Mouse (Mus musculus) megakaryocyte-erythroid progenitor cell, adult 5-6 weeks (primary cell): Measurements from ENCODE around the gene Fzd9. TPM values are rescaled to one million over a fixed set of nuclear protein-coding genes. Genes with fewer than 3 reads are reported as not detected.
"Not testable (repeated sequence)": the region's sequence is repeated elsewhere in the genome, so short reads cannot be mapped to it uniquely, and the experiment has no call there.

ENCODE experiments used
- ATAC-seq: replicated peaks from 2 replicates; pipeline ENCODE4 v1.8.0; 2016; ENCODE audit warnings: mild to moderate bottlenecking, inconsistent platforms; ENCODE audit not compliant: severe bottlenecking, poor library complexity, low FRiP score, low TSS enrichment
- total RNA-seq, 2 experiments: library from RNA; stranded (forward) in 1 of 2; stranded (reverse) in 1 of 2; fragments of 200-1000, 215-1000 nt in 1 of 2; fragments of >200 nt in 1 of 2; fragmentation: Nextera tagmentation in 1 of 2; gene quantifications; 2 replicates each; pipeline ENCODE4 v1.2.3; 2014 to 2017

Gene Fzd9
- total RNA-seq, 2 experiments from 2014 or later, result 0.37 TPM; not detected in 1

DNA sequence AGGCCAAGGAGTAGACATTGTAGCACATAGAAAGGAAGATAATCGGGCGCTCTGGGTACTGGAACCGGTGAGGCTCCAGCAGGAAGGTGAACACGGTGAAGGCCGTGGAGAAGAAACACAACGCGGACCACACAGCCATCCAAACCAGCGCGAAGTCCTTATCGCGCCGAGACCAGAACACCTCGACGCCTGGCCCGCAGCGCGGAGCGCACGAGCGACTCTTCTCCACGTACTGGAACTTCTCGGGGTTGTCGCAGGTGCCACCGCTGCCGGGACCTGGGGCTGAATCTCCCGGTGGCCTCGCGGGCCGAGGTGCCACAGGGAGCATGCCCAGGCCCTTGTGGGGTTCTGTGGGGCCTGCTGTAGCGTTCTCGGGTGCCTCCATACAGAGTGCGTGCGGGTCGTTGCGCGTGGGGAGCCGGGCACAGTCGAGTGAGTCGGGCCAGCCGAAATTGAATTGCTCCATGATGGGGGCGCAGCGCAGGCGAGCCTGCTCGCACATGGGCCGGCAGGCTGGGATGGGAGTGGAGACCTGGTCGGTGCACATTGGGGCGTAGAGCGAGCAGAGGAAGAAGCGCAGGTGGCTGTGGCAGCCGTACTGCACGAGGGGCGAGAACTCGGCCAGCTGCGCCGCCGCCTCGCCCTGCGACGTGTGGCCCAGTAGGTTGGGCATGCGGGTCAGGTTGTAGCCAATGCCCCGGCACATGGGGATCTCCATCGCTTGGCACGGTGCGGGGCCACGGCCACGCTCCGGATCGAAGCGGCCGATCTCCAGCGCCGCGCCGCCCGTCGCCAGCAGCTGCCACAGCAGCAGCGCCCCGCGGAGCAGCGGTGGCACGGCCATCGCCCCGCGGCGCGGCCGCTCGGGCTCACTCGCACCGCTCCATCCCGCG is 598 bp downstream of the Fzd9 start:
- ATAC-seq, result peak; percentile 9

DNA sequence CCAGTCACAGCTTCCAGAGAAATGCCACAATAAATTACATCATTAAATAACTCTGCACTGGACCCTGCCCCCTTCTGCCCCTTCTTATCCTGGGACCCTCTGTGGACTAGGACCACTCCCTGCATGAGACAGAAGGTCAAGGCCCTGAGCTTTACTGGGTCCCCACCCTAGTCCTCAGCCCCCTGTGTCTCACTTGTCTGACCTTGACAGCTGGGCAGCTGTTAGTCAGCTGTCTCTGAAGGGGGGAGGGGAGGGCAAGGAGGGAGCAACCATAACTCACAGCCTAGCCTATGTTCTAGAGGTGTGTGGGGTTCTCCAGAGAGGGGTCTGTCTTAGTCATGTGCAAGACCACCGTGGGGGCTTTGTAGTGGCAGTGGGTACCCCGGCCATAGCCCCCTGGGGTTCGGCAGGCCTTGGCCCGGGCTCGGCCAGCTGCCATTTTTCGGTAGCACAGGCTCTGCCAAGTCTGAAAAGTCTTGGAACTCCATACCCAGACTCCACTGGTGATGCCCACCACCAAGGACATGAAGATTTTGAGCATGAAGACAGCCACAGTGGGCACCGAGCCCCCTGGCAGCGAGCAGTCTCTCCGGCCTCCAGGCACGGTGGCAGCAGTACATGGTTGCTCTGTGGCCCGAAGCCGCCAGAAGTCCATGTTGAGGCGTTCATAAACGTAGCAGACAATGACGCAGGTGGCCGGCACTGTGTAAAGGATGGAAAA is 1.9 kb downstream of the Fzd9 start:
- ATAC-seq, result no peak

DNA sequence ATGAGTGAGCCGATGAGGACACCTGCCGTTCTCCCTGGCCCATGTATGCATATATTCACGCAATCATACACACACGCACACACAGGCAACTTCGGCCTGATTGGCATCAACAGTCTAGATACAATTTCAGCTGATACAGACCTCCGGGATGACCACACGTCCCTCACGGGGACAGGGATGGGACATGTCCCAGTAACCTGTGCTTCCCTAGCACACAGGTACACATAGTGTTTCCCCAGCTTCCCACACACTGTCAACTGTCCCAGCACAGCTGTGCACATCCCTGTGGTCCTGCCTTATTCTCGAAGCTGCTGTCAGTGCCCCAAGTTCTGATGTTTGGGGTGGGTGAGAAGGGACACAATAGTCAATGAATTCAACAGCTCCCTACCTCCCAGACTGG is 3.7 kb downstream of the Fzd9 start:
- no peak for ATAC-seq

DNA sequence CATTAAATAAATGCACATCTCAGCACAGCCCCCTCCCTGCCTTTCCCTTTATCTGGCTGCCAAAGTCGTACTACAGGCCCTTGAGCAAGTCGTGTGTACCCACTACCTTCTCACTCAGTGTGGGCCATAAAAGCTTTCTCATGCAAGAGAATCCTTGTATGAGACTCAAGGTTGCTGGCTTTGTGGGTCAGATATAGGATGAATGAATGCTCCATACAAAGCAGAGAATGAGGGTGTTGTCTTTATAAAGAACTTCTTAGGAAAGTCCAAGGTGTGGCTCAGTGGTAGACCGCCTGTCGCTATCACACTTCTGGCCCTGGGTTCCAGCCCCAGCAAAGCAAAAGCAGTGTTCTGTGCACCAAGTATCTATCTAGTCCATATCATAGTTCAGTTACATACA is 4.5 kb downstream of the Fzd9 start:
- ATAC-seq, result no peak

DNA sequence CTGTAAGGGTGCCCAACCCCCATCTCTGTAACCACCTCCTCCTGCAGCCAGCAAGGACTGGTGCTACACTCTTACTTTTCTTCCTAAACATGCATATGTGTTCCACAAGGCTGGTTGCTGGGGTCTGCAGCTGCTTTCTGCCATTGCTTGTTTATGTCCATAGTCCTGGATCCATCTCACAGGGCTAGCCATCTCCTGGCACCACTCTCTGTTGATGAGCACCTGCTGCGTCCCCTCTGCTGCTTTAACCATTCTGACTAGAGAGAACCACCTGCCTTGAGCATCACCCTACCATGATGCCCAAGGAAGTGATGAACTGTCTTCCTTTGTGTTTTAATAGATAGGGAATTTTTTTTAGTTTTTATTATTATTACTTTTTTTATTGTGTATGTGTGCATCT is 7.9 kb downstream of the Fzd9 start:
- no peak for ATAC-seq

DNA sequence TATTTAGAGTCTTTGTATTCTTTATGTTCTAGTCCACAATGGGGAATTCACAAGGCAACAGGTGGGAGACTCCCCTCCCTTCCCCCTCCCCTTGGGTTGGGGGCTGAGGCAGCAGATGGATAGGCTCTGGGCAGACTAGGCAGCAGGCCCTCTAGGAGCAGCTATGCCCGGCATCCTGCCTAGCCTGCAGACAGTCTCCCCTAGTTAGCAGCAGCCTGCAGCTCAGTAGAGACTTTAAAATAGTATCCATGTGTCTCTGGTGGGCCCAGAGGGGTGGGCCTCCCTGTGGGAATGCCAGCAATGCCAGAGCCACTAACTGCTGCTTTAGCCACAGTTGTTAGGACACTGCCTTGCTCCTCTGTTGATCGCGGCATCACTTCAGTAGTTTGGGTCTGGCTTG is 8.4 kb downstream of the Fzd9 start:
- ATAC-seq, result no peak

DNA sequence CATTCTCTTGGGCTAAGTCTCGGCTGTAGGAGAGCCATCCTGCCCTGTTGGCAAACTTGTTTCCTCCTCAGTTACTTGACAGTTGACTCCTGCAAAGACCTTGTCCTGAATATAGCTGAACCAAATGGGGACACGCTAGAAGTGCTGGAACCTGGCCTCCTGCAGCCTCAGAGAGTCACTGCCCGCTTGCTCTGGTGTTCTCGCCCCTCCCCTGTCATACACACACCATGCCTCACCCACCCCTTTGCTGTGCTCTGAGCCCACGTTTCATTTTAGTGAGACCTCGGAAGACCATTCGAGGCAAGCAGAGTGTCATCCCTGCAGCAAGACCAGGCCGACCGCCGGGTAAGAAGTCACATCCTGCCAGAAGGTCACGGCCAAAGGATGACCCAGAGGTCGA is 8.9 kb downstream of the Fzd9 start:
- ATAC-seq, result no peak

DNA sequence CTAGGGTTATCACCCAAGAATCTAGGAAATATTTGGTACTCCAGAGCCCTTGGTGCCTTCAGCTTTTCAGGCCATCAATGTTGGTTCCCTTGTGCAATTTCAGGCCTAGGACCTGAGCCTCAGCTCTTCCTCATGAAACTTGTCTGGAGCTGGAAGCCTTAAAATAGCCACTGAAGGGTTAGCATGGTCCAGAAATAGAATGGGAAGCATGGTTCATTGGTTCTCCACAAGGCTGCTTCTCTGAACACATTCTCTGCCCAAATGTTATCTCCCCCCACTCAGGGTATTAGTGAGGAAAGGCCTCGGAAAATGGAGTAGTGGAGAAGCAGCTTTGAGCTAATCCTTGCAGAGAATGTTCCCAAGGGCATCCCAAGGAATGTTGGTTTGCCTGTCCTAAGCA is 9.6 kb downstream of the Fzd9 start:
- ATAC-seq, result no peak

DNA sequence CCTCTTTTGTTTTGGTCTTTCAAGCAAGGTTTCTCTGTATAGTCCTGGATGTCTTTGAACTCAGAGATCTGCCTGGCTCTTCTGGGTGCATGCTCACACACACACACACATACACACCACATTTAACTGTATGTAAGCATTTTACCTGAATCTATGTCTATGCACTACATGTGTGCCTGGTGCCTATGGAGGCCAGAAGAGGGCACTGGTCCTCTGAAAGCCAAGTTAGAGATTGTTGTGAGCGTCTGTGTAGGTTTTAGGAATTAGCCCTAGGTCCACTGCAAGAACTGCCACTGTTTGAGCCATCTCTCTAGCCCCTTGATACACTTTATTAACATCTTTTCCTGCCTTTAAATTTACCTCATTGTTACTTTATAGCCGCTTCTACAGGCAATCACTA is 12.2 kb downstream of the Fzd9 start:
- ATAC-seq, result no peak

DNA sequence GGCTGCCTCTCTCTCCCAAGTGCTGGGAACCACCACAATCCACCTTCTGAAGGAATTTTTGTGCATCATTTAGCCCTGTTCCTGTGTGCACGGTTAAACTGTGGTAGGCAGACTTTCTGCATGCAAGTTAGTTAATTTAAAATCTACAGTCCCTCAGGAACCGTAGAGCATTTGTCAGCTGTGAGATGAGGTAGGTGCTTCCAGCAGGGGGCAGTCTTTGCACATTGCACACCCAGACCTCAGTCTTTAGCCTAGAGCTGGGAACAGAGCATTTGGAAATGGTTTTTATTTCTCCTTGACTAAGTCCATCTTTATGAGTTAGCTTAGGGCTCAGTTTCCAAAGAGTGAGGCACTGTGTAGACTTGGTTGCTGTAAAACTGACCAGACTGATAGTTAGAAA is 14.5 kb downstream of the Fzd9 start:
- peak; percentile 67 for ATAC-seq

DNA sequence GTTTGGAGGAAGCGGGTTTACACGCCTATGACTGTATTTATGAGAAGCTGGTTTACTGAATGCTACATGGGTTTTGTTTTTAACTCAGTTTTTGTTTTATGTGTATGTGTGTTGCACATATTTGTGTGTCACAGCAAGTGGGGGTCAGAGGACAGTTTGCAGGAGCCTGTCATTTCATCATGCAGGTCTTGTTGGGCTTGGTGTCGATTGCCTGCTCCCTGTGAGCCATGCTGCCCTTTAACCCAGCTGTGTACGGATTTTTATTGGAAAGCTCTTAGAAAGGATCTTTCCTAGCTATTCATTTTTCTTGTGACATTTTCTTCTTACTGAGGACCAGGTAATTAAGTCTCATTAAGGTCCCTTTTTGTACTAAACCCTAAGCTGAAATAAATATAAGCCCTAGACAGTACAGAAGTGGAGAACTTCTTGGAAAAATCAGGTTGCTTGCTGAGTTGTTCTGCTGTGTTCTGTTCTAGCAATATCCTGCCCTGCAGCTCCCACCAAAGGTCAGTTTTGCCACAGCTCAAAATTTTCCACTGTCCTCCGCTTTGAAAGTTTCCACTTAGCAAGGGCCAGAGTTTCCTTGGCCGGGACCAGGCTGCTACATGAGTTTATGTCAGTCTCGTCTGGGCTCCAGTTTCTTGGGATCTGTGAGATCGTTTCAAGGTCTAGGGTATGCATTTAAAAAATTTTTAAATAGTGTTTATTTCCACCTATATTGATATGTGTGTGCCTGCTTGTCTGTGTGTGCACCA is 17.7 kb downstream of the Fzd9 start:
- ATAC-seq, result no peak

DNA sequence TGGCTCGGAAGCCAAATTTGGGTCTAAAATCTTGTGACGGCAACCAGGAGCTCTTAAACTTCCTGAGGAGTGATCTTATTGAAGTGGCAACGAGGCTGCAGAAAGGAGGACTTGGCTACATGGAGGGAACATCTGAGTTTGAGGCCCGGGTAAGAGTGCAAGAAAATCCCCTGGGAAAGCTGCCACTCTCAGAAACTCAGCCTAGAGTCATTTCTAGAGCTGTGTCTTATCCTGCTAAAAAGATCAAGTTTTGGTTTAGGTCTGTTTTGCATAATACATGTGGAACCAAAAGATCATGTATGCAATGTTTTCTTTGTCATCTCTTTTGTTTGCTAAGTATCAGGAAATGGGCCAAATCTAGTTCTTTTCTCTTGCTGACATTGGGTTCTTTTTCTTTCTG is 20.8 kb downstream of the Fzd9 start:
- no peak for ATAC-seq

DNA sequence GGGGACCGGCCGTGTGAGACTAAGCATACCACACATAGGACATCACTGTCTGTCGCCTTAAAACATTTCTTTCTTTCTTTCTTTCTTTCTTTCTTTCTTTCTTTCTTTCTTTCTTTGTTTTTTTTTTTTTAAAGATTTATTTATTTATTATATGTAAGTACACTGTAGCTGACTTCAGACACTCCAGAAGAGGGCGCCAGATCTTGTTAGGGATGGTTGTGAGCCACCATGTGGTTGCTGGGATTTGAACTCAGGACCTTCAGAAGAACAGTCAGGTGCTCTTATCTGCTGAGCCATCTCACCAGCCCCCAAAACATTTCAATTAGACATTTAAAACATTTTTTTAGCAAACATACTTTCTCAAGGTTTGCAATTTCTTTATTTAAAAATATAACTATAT is 25.2 kb downstream of the Fzd9 start:
- not testable (repeated sequence) for ATAC-seq

DNA sequence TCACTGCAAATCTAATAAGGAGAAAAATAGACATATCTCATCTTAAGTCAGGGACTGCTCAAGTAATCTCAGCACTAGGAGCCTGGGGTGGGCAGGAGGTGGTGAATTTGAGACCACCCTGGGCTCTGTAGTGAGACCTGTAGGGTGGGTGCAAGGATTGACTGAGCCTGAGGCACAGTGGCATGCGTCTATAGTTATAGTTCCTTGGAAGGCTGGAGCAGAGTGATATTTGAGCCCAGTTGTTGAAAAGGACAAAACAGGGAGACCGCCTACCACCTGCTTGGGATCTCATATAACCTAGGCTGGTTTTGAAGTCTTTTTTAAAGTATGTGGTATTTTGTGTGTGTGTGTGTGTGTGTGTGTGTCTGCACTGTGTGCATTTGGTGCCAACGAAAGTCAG is 26.9 kb downstream of the Fzd9 start:
- no peak for ATAC-seq

DNA sequence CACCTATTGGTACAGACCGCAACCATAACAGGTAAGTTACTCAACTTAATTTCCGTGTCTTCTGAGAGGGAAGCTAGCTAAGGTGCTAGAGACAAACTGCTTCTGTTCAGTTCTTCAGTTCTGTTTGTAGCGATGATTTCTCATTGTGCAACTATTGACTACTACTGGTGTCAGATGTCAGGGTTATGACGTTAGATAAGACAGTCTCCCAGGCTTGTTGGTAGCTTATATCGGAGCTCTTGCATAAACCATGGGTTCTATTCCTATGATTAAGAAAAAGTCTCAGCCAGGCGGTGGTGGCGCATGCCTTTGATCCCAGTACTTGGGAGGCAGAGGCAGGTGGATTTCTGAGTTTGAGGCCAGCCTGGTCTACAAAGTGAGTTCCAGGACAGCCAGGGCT is 29.0 kb downstream of the Fzd9 start:
- no peak for ATAC-seq

DNA sequence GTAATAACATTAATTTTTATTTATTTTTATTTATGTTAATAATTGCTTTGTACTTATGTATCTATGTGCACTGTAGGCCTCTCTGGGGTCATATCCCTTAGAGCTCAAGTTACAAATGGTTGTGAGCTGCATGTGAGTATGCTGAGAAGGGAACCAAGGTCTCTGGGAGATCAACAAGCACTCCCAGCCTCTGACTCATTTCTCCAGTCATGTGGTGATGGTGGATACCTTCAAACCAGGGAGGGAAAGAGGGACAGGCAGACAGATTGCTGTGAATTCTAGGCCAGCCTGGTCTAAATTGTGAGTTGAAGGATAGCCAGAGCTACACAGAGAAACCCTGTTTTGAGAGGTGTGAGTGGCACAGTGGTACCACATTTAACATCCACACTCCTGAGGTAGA is 30.1 kb downstream of the Fzd9 start:
- no peak for ATAC-seq

DNA sequence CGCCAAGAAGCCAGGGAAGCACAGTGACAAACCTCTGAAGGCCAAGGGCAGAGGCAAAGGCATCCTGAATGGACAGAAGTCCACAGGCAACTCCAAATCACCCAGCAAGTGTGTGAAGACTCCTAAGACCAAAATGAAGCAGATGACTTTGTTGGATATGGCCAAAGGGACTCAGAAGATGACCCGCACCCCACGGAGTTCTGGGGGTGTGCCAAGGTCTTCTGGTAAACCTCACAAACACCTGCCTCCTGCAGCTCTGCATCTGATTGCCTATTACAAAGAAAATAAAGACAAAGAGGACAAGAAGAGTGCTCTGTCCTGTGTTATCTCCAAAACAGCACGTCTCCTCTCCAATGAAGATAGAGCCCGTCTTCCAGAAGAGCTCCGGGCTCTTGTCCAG is 34.2 kb downstream of the Fzd9 start:
- no peak for ATAC-seq

DNA sequence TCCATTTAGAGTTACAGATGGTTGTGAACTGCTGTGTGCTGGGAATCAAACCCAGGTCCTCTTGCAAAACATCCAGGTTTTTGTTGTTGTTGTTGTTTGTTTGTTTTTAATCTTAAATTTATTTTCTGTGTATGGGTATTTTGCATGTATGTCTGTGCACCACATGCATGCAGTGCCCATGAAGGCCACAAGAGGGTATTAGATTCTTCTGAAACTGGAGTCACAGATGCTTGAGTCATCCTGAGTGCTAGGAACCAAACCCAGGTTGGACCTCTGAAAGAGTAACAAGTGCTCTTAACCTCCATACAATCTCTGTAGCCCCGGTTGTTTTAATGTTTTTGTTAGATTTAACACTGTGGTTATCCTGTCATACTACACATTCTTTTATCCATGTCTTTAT is 42.8 kb downstream of the Fzd9 start:
- peak; percentile 65; the same call in 1 of the 2 replicates for ATAC-seq

DNA sequence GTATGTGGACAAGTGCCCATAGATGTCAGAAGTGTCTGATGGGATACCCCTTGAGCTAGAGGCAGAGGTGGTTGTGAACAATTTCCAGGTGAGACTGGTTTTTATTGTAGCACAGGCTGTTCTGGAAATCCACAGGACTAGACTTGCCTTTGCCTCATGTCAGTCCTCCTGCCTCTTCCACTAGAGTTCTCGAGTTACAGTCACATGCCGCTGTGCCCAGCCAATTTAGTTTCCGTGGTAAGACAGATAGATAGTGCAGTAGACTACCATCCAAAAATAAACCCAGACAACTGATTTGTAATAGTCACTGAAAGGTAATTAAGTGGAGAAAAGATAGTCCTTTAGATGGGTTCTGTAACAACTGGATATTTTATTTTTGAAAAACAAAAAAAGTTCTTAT is 48.3 kb downstream of the Fzd9 start:
- ATAC-seq, result no peak
